Mouse (Mus musculus) spleen, adult 18-20 months (tissue): ENCODE results near the gene Aldh1l1.

Source experiments
- DNase-seq, 2 experiments: peaks; one replicate each; pipeline ENCODE4 v3.0.0; 2022; ENCODE audit warnings: mixed read lengths in 2 of 2

The Aldh1l1 gene

GRCm38 (mm10) chr6:90509085-90509484 lies 22.9 kb downstream of the Aldh1l1 start:
- DNase-seq = no peak

GRCm38 (mm10) chr6:90512416-90512815 lies 26.2 kb downstream of the Aldh1l1 start:
- DNase-seq = no peak

- DNase-seq = no peak
Measured at GRCm38 (mm10) chr6:90513074-90513856, 27.0 kb downstream of the Aldh1l1 start.

- DNase-seq = no peak
Measured at GRCm38 (mm10) chr6:90514369-90514768, 28.1 kb downstream of the Aldh1l1 start.

GRCm38 (mm10) chr6:90514883-90515405 lies 28.7 kb downstream of the Aldh1l1 start:
- DNase-seq = peak; percentile 25 to 65

GRCm38 (mm10) chr6:90518892-90519291 lies 32.7 kb downstream of the Aldh1l1 start:
- no peak for DNase-seq

GRCm38 (mm10) chr6:90519375-90519774 lies 33.1 kb downstream of the Aldh1l1 start:
- DNase-seq = no peak

- DNase-seq = no peak
Measured at GRCm38 (mm10) chr6:90526406-90526805, 40.2 kb downstream of the Aldh1l1 start.

- no peak for DNase-seq
Measured at GRCm38 (mm10) chr6:90529461-90530046, 43.3 kb downstream of the Aldh1l1 start.

- DNase-seq = no peak
Measured at GRCm38 (mm10) chr6:90532575-90533190, 46.5 kb downstream of the Aldh1l1 start.

GRCm38 (mm10) chr6:90533505-90533904 lies 47.3 kb downstream of the Aldh1l1 start:
- DNase-seq = no peak

GRCm38 (mm10) chr6:90534701-90535475 lies 48.7 kb downstream of the Aldh1l1 start:
- DNase-seq = no peak

- DNase-seq = no peak
Measured at GRCm38 (mm10) chr6:90536824-90537223, 50.6 kb downstream of the Aldh1l1 start.

- DNase-seq = peak; percentile 40 to 72
Measured at GRCm38 (mm10) chr6:90537941-90538340, 51.7 kb downstream of the Aldh1l1 start.

- DNase-seq = no peak
Measured at GRCm38 (mm10) chr6:90539271-90539670, 53.0 kb downstream of the Aldh1l1 start.

GRCm38 (mm10) chr6:90540520-90540919 lies 54.3 kb downstream of the Aldh1l1 start:
- DNase-seq = no peak

- DNase-seq = no peak
Measured at GRCm38 (mm10) chr6:90541367-90541772, 55.1 kb downstream of the Aldh1l1 start.

- DNase-seq = no peak
Measured at GRCm38 (mm10) chr6:90544433-90544832, 58.2 kb downstream of the Aldh1l1 start.

- DNase-seq = no peak
Measured at GRCm38 (mm10) chr6:90546274-90546673, 60.0 kb downstream of the Aldh1l1 start.

GRCm38 (mm10) chr6:90547041-90547440 lies 60.8 kb downstream of the Aldh1l1 start:
- DNase-seq = no peak

GRCm38 (mm10) chr6:90550161-90550912 lies 64.1 kb downstream of the Aldh1l1 start:
- no peak for DNase-seq

- no peak for DNase-seq
Measured at GRCm38 (mm10) chr6:90551251-90551650, 65.0 kb downstream of the Aldh1l1 start.
